Mouse (Mus musculus): ENCODE measurements around the gene Sp1. TPM values are rescaled to one million over a fixed set of nuclear protein-coding genes. Genes with fewer than 3 reads are reported as not detected.
A peak's percentile ranks its signal among the peaks of the same experiment; 100 is the strongest.

Gene Sp1
- total RNA-seq, 2 experiments from 2014 or later = 23.0 to 25.1 TPM

- H3K4me3 ChIP-seq = peak within 1 kb of the TSS; percentile 79
- TF ChIP-seq CTCF (IDR thresholded peaks at IDR 0.05) = peak; percentile 73
- peak; percentile 91 for DNase-seq
- intact Hi-C loops (cut with DNase I) = no loop called here
- peak within 1 kb of the TSS; percentile 89 for H3K27ac ChIP-seq
Measured at GRCm38 (mm10) chr15:102458904-102459317, 53.0 kb downstream of the Sp1 start, which contains the start of gene Prr13. TSS of gene Prr13 (plus strand) at chr15:102459028.

GRCm38 (mm10) chr15:102459381-102459780 lies 53.4 kb downstream of the Sp1 start:
- peak overlapping the region; percentile 89 for H3K27ac ChIP-seq
- intact Hi-C loops (cut with DNase I) = no loop called here
- no peak for TF ChIP-seq CTCF (IDR thresholded peaks at IDR 0.05)
- peak overlapping the region; percentile 79 for H3K4me3 ChIP-seq
- no peak for DNase-seq

- no peak for TF ChIP-seq CTCF (IDR thresholded peaks at IDR 0.05)
- intact Hi-C loops (cut with DNase I) = no loop called here
- peak overlapping the region; percentile 89 for H3K27ac ChIP-seq
- peak overlapping the region; percentile 79 for H3K4me3 ChIP-seq
- no peak for DNase-seq
Measured at GRCm38 (mm10) chr15:102459847-102460246, 53.9 kb downstream of the Sp1 start.

- intact Hi-C loops (cut with DNase I) = no loop called here
- TF ChIP-seq CTCF (IDR thresholded peaks at IDR 0.05) = no peak
- Histone ChIP-seq H3K27ac (peak overlapping the region; percentile 89), H3K4me3 (peak overlapping the region; percentile 79)
- DNase-seq = no peak
Measured at GRCm38 (mm10) chr15:102460409-102460808, 54.5 kb downstream of the Sp1 start.

GRCm38 (mm10) chr15:102460971-102461370 lies 55.0 kb downstream of the Sp1 start:
- DNase-seq = no peak
- no peak for TF ChIP-seq CTCF (IDR thresholded peaks at IDR 0.05)

DNA sequence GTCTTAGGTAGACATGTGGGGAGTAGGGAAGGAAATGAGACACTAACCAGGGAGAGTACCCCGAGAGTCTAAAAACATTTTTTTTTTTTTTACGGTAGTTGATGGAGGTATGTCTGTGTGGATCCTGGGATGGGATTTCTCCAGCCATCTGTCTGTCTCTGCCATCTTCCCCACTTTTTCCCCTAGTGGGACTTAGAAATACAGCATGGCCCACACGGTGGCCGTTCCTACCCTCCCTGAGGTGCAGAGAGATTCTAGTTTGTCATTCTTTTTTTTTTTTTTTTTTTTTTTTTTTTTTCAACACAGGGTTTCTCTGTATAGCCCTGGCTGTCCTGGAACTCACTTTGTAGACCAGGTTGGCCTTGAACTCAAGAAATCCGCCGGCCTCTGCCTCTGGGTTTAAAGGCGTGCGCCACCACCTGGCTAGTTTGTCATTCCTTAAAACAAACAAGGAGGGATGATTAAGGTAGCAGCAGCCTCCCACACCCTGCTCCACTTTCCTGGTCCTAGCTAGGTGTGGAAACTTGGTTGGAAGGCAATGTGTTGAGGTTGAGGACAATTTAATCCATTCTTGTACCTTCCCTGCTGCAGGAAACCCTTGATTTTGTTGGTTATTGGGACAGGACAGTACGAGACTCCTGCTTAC lies 55.6 kb downstream of the Sp1 start:
- DNase-seq = no peak
- H3K27ac ChIP-seq = peak overlapping the region; percentile 89; the same call in 1 of the 2 replicates
- peak overlapping the region; percentile 79; the same call in 1 of the 2 replicates for H3K4me3 ChIP-seq
- TF ChIP-seq CTCF (IDR thresholded peaks at IDR 0.05) = no peak
- intact Hi-C loops (cut with DNase I) = no loop called here

More at GRCm38 (mm10) chr15:102460971-102461370, 55.0 kb downstream of the Sp1 start:
- intact Hi-C loops (cut with DNase I) = no loop called here
- H3K27ac ChIP-seq = peak overlapping the region; percentile 89
- H3K4me3 ChIP-seq = peak overlapping the region; percentile 79

- TF ChIP-seq CTCF (IDR thresholded peaks at IDR 0.05) = peak; percentile 52
- Histone ChIP-seq H3K4me3 (no peak overlapping the region), H3K27ac (no peak overlapping the region)
- no peak for DNase-seq
- intact Hi-C loops (cut with DNase I) = loop anchor here (2.0 kb wide), 1 partner anchor 61 kb away; the partner anchor contains the start of gene Npff
Measured at GRCm38 (mm10) chr15:102463666-102464065, 57.7 kb downstream of the Sp1 start.

GRCm38 (mm10) chr15:102468675-102469370 lies 62.9 kb downstream of the Sp1 start:
- no peak for TF ChIP-seq CTCF (IDR thresholded peaks at IDR 0.05)
- no peak overlapping the region for H3K27ac ChIP-seq
- no peak overlapping the region for H3K4me3 ChIP-seq
- no peak for DNase-seq
- intact Hi-C loops (cut with DNase I) = no loop called here

GRCm38 (mm10) chr15:102470183-102470604 lies 64.3 kb downstream of the Sp1 start, which contains the start of gene Pcbp2:
TSS of gene Pcbp2 (plus strand) at chr15:102470539.
- Histone ChIP-seq H3K4me3 (peak within 1 kb of the TSS; percentile 97), H3K27ac (peak within 1 kb of the TSS; percentile 95)
- TF ChIP-seq CTCF (IDR thresholded peaks at IDR 0.05) = peak; percentile 95; the same call in 1 of the 2 replicates
- intact Hi-C loops (cut with DNase I) = loop anchor here (5.0 kb wide), 1 partner anchor 47 kb away; the partner anchor contains the start of genes Map3k12 and Tarbp2
- DNase-seq = peak; percentile 98

DNA sequence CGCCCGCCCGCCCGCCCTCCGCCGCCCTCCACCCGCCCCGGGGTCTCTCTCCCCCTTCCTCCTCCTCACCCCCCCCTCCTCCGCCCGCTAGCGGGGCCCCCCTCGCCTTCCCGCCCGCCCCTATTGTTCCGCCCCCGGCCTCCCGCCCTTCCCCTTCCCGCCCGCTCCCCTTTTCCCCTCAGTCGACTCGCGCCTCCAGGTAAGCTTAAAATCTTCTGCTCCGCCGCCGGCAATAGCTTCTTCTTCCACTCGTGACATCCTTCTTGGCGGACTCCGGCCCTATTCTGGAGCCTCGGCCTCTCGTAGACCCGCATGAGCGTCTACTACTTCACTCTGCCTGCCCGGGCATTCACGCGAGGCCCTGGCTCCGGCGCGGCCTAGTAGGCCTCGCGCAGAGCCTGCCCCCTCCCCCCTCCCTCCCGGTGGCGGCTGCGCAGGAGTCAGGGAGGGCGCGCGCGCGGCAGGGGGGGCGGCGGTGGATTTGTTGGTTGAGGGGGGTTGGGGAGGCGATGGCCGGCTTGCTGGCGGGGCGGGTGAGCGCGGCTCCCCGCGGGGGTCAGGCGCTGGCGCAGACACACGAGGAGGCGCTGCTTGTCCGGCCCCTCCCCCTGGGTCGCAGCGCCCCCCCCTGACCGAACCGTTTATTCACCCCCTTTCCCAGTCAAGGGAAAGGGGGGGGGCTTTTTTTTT lies 64.8 kb downstream of the Sp1 start:
- DNase-seq = peak; percentile 93
- peak overlapping the region; percentile 95 for H3K27ac ChIP-seq
- H3K4me3 ChIP-seq = peak overlapping the region; percentile 97
- intact Hi-C loops (cut with DNase I) = loop anchor here (5.0 kb wide), 1 partner anchor 47 kb away; the partner anchor contains the start of genes Map3k12 and Tarbp2
- peak; percentile 37 for TF ChIP-seq CTCF (IDR thresholded peaks at IDR 0.05)

DNA sequence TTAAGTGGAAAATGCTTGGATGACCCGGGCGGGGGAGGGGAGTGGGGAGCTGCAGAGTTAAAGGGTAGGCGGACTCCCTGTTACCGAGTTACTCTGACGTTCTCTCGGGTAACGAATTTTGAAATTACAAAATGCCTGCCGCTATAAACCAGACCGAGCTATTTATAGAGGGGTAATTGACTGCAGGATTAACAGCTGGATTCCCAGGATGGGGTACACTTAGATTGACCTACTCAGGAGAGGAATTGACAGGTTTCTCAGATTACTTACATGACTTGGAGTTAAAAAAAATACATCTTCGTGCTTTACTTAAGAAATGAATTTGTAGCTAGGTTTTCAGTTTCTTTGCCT lies 65.3 kb downstream of the Sp1 start:
- peak overlapping the region; percentile 95 for H3K27ac ChIP-seq
- intact Hi-C loops (cut with DNase I) = loop anchor here (5.0 kb wide), 1 partner anchor 46 kb away; the partner anchor contains the start of genes Map3k12 and Tarbp2
- no peak for TF ChIP-seq CTCF (IDR thresholded peaks at IDR 0.05)
- peak overlapping the region; percentile 97 for H3K4me3 ChIP-seq
- DNase-seq = no peak

DNA sequence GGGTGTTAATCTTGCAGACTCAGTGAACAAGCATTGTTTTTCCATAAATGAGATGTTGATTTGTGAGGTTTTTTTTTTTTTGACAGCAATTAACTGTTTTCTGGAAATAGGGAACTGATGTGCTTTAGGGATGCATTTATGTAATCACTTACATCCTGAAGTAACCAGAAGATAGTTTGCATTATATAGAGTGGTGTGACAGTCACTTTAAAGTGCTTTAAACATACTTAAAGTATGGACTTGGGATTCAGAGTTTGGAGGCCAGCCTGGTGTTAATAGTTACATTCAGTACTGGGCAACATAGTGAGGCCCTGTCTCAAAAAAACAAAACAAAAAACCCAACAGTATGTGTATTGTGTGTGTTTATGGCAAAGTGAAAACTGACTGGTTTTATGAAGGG lies 65.8 kb downstream of the Sp1 start:
- intact Hi-C loops (cut with DNase I) = loop anchor here (5.0 kb wide), 1 partner anchor 46 kb away; the partner anchor contains the start of genes Map3k12 and Tarbp2
- no peak for DNase-seq
- TF ChIP-seq CTCF (IDR thresholded peaks at IDR 0.05) = no peak
- Histone ChIP-seq H3K4me3 (peak overlapping the region; percentile 97), H3K27ac (peak overlapping the region; percentile 95)

Data from gastrocnemius, adult 2 months (tissue).